Mouse (Mus musculus) thymus, postnatal 14 days (tissue): Measurements from ENCODE around the gene Rapgef5.

ENCODE experiments used
- DNase-seq: peaks from one replicate; pipeline ENCODE4 v3.0.0; 2021

Gene Rapgef5

GRCm38 (mm10) chr12:117725011-117725410 is 208.7 kb downstream of the Rapgef5 start:
- DNase-seq: no peak

GRCm38 (mm10) chr12:117727481-117728177 is 211.3 kb downstream of the Rapgef5 start:
- no peak for DNase-seq

GRCm38 (mm10) chr12:117728178-117728611 is 211.9 kb downstream of the Rapgef5 start:
- DNase-seq: no peak

GRCm38 (mm10) chr12:117733611-117734010 is 217.3 kb downstream of the Rapgef5 start:
- no peak for DNase-seq

- no peak for DNase-seq
Observed at GRCm38 (mm10) chr12:117736130-117736529, 219.9 kb downstream of the Rapgef5 start.

DNA sequence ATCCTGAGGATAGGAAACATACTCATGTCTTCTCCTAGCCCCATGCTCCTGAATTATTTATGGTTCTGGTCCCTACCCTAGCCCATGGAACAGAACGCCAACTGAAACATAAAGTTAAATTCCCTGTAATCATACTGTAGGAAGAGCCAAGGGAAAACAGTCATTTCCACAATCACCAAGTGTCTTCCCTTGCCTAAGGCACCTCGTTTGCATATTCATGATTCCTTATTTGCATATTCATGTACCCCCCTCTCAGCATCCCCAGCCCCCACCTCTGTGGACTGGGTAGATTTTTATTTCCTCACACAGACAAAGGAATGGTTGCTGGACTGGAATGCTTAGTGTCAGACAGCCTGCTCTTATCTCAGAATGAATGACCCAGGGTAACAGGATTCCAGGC is 220.6 kb downstream of the Rapgef5 start:
- no peak for DNase-seq

DNA sequence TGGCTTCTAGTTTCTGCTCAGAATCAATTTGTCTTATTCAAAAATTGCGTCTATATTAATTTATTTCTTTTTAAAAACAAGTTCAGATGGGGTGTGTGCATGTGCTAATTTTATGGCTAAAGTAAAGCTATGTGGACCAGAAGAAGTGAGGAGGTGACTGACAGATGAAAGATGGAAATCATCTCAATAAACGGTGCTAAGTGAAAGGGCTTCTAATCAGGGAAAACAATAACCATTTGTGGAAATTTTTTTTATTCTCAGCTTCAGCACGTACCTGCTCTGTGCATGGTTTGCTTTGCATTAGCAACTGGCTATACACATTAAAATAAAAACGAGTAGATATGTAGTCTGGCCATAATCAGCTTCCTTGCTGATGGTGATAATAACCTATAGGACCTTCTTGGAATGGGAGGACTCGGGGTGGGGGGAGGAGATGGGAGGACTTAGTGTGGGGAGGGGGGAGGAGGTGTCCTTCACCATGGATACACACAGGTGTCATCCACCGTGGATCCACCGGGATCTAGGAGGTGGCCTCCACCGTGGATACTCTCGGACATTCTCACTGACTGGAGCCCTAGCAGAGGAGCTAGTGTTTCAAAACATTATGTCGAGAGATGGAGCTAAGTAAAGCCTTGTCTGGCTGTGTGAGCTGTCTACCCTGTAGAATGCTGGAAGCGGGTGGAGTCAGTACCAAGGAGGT is 221.2 kb downstream of the Rapgef5 start:
- no peak for DNase-seq

DNA sequence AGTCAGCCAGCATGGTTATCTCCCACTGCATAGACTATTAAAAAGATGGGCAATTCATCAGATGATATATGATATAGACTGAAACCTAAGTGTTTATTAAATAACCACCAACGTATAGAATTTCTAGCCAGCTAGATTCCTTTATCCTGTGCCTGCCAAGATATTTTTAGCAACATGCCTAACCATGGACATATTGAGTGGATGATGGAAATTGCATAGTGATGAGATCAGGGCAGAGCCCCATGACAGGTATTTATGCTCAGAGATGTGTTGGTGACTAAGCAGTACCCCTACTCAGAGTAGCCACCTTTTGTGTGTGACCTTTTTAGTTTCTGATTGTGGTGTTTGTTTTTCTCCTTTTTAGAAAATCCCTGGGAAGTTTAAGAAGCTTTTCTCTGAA is 226.2 kb downstream of the Rapgef5 start:
- no peak for DNase-seq

GRCm38 (mm10) chr12:117744580-117745483 is 228.6 kb downstream of the Rapgef5 start:
- DNase-seq: no peak

GRCm38 (mm10) chr12:117746611-117747010 is 230.3 kb downstream of the Rapgef5 start:
- no peak for DNase-seq

DNA sequence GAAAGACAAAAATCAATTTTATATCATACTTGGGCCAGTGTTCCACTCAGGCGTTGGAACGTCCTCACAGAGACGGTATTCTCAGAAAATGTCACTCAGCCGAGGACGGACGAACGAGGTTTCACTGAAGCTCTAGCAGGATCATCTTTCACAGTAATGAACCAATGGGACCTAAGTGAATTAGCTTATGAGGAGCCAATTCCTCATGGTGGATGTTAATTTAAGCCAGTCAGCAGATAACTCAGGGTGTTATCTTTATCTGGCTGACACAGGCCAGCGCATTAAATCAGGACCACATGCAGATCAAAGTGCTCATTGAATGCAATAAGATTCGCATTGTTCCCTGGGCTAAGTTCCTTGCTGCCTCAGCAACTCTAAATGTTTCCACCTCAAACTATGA is 234.8 kb downstream of the Rapgef5 start:
- DNase-seq: no peak

DNA sequence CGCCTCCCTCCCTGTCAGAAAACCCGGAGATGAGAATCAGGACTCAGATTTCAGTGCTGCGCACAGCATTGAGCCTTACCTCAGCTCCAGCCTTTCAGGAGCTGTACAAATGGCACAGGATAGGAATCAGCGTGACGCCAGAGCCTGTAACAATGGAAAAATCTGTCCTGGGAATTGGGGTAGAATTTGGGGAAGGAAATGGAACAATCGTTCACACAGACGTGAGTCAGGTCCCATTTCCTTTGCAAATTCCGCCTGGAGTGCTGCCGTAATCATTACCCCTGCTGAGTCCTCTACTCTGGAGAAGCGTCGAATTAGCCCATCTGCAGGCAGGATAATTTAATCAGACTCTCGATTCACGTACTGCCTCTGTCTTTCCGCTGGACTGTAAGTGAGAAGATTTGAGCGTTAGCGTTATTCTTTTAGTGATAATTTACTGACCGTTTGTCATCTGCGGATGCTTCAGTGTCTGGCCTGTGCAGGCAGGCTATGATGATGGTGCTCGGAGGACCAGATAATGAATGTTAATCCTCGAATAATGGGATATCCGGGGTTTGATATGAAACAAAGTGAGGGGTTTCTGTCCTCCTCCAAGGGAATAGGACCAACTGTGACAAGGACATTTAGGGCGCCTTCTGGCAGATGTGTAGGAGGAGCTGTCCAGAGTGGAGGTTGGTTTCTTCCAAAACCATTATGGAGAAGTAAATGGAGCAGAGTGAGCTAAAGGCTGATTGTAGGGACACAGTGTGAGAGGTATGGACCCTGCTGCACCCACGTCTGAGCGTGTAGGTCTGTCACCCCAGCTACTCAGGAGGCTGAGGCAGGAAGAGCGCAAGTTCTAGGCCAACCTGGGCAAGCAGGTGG is 235.5 kb downstream of the Rapgef5 start:
- no peak for DNase-seq

DNA sequence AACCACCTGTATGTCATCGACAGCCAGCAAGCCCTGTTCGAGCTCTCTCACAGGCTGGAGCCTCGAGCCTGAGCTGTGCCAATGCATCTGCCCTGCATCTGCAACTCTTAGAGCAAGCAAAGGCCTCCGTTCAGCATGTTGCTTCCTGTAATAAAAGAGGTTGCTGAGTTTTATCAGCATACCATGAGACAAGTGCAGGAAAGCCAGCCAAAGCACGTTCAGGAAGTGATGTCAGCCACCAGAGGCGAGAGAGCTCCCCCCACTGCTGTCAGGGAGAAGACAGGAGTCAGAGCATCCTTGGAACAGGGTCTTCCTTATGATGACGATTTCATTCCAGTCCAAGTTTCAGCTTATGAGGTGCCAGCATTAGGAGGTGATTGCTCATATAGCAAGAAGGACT is 239.7 kb downstream of the Rapgef5 start:
- peak; percentile 51 for DNase-seq

- no peak for DNase-seq
Observed at GRCm38 (mm10) chr12:117760373-117760772, 244.1 kb downstream of the Rapgef5 start.

DNA sequence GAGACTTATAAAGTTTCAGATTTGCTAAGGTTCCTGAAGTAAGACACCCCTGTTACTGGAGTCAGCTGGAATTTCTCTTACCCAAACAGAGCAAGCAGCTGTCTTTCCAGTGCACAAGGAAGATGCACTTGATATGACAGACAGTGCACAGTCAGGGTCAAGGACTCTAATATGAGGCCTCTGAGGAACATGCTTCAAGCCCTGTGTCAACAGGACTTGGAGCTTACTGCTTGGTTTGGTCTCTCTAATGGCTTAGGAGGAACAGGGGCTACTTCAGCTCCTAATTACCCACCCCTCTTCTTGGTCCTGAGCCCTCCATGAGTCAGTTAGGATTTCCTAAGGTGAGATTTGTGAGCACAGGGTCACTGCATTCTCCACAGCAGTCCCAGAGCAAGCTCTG is 244.6 kb downstream of the Rapgef5 start:
- no peak for DNase-seq

GRCm38 (mm10) chr12:117761698-117762097 is 245.4 kb downstream of the Rapgef5 start:
- peak; percentile 47 for DNase-seq

GRCm38 (mm10) chr12:117763247-117763646 is 247.0 kb downstream of the Rapgef5 start:
- no peak for DNase-seq

DNA sequence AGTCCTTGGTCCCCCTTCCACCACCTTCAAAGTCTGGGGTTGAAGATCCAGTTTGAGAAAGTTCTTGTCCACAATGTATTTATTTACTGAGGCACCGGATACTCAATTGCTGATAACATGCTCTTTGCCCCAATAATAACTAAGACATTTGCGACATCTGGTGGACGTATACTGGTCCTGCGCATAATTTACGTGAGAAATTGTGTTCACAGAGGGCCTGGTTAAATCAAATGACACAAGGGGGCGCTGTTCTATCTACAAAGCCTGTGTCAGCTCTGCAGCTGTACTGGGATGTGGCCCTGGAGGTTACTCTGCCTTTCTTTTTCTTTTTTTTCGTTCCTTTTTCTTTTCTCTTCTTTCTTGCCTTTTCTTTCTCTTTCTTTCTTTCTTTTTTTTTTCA is 248.6 kb downstream of the Rapgef5 start:
- DNase-seq: peak; percentile 82

DNA sequence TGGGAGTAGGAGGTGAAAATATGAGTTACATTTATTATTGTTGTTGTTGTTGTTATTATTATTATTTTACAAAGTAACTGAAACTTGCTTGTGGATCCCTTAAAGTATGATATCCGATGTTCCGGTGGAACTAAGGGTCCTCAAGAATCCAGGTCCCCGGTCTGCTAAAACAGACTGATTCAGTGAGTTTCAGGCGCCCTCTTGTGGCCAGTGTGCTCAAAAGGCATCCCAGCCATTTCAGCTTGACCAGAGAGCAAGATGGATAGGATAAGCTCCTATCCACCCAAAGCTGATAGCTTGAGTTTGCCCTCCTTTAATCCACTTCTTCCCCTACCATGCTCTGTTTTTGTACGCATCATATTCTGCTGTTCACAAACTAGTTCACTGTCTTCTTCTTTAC is 252.8 kb downstream of the Rapgef5 start:
- peak; percentile 74 for DNase-seq

DNA sequence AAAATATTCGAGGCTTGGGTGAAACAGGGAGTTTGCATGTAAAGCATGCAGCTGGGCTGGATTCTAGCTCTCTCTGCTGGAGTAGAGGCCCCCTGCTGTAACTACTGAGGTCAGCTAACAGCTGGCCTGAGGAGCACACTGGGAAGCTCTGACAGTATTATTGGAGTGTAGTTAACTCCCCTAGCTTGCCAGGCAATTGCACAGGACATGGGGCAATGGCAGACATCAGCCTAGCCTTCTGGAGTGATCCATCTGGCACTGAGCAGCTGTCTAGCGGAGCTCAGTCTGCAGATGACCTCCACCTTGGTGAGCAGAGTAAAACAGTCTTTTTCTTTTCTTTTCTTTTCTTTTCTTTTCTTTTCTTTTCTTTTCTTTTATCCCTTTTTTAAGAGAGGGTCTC is 253.9 kb downstream of the Rapgef5 start:
- no peak for DNase-seq

DNA sequence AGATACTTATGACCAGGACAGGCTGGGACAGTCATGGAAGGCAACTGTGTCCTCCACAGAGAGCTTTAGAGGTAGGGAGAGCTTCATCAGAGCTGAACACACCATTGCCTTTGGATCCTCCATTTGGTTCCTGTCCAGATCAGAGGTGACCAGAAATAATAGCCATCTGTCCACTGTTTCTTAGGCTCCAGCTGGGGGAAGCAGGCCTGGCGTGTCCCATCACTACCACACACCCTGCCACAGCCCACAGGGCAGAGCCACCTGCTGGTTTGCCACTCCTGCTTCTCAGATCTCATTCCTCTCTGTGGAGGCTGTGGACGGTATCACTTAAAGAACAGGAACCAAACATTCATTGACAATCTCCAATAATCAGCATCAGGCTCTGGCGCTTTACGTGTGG is 254.9 kb downstream of the Rapgef5 start:
- no peak for DNase-seq

DNA sequence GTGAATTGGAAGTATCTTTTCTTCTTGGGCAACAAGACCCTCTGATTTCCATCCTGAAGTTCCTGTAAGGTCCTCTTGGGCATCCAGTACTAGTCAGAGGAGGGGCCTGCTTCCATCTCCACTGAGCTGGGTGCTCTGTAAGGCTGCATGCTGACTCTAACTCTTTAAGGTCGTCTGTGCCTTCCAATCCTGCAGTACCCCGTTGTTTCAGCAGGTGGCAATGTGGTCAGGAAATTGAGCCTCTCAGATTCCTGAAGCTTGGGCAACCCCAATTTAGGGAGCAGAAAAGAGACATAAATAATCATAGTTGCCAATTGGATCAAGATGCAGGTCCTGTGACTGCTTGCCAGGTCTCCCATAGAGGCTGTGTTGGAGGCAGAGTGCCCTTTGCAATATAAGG is 256.4 kb downstream of the Rapgef5 start:
- DNase-seq: peak; percentile 66

- DNase-seq: no peak
Observed at GRCm38 (mm10) chr12:117776841-117777240, 260.6 kb downstream of the Rapgef5 start.
